In genomic region chr12:45013246-45013756, GRCm38 (mm10) we compare ENCODE assay signal across 8 mouse cellular contexts.
DNase-seq lines count a peak whose midpoint lies in the region; ATAC-seq lines count a peak whose summit lies in the region.

No protein-coding gene starts in this region.

- H3K4me2 ChIP-seq in midbrain, embryonic 16.5 days (ENCODE audit: low read length), result no peak overlapping the region

- no peaks in the 10 kb centered on the region for H3K36me3 ChIP-seq in midbrain, embryonic 16.5 days (ENCODE audit: control insufficient read depth, insufficient read depth, low read length)

- H3K9ac ChIP-seq in midbrain, embryonic 16.5 days (ENCODE audit: low read depth, low read length), result no peak overlapping the region

- H3K4me1 ChIP-seq in brown adipose tissue, adult 24 weeks (ENCODE audit: control insufficient read depth, insufficient read depth, insufficient read length, low read length), result peaks cover 17% of the 10 kb centered on the region
- no peaks in the 10 kb centered on the region for H3K4me1 ChIP-seq in midbrain, embryonic 16.5 days (ENCODE audit: control insufficient read depth, insufficient read depth, low read length)

- DNase-seq in adrenal gland, postnatal 10 days, result peak; percentile 37
- no peak for DNase-seq in adrenal gland, postnatal 25 days
- DNase-seq in heart, adult 8-10 months (ENCODE audit: low spot score), result peak; percentile 85
- peak; percentile 70 to 92 for DNase-seq in layer of hippocampus, postnatal 14 days (ENCODE audit: low spot score in 2 of 2)
- DNase-seq in spleen, postnatal 14 days (ENCODE audit: low spot score in 2 of 2), result no peak
- no peak for DNase-seq in thymus, postnatal 25 days

- no peaks in the 10 kb centered on the region for H3K9me3 ChIP-seq in midbrain, embryonic 16.5 days (replicated peaks; ENCODE audit: control insufficient read depth, low read length, poor library complexity, severe bottlenecking)

- 62% methylated on average over 5 of the region's 5 CpGs for WGBS in midbrain, embryonic 16.5 days

- H3K4me3 ChIP-seq in brown adipose tissue, adult 24 weeks (ENCODE audit: insufficient read depth, low read depth, low read length), result no peak overlapping the region
- no peak overlapping the region for H3K4me3 ChIP-seq in midbrain, embryonic 16.5 days (ENCODE audit: low read depth, low read length)

- peak; percentile 78 for ATAC-seq in midbrain, embryonic 16.5 days

- H3K27me3 ChIP-seq in midbrain, embryonic 16.5 days (ENCODE audit: control insufficient read depth, insufficient read depth, low read depth, low read length), result no peaks in the 10 kb centered on the region

- peak overlapping the region; percentile 25; the same call in 1 of the 2 replicates for H3K27ac ChIP-seq in brown adipose tissue, adult 24 weeks (replicated peaks; ENCODE audit: low read depth, low read length)
- H3K27ac ChIP-seq in midbrain, embryonic 16.5 days (ENCODE audit: low read length), result no peak overlapping the region

Comparison
In these comparisons a context has a peak if more than half of its experiments do, and no peak if none do; other contexts are left out.
1. DNase-seq: peak in adrenal gland, postnatal 10 days (single experiment), heart, adult 8-10 months (single experiment) and layer of hippocampus, postnatal 14 days (2 of 2); none in adrenal gland, postnatal 25 days (single experiment), spleen, postnatal 14 days (0 of 2) and thymus, postnatal 25 days (single experiment).